Mouse (Mus musculus) heart, postnatal 25 days (tissue): ENCODE results near the gene C130074G19Rik. TPM values are rescaled to one million over a fixed set of nuclear protein-coding genes. Genes with fewer than 3 reads are reported as not detected.

Experiments
- DNase-seq: peaks from one replicate; pipeline ENCODE4 v3.0.0; 2022; ENCODE audit warnings: low spot score
- intact Hi-C: fragments of 180-260 bp; cut with DNase I; formaldehyde crosslinking; loops from one replicate; pipeline ENCODE4 v1.15.1; 2025
- microRNA-seq: library from miRNA; unstranded; fragments of <30 nt; microRNA quantifications from one replicate; pipeline ENCODE4 v1.2.0, GENCODE M21; 2022
- total RNA-seq, 2 experiments: library from RNA; stranded (reverse); gene quantifications; 2 replicates each; pipeline ENCODE4 v1.2.3; 2021

C130074G19Rik gene
- total RNA-seq, 2 experiments from 2014 or later: 17.4 to 18.0 TPM

- intact Hi-C loops: no loop called here
- no peak for DNase-seq
Observed at GRCm38 (mm10) chr1:184846092-184846750, 36.8 kb downstream of the C130074G19Rik start, which contains the start of gene Marc2. Marc2 (minus strand) TSS chr1:184846451.

- intact Hi-C loops: loop anchor here (2.0 kb wide), 1 partner anchor 21 kb away; no protein-coding TSS in a partner anchor
- peak; percentile 89 for DNase-seq
Observed at GRCm38 (mm10) chr1:184845111-184846071, 37.6 kb downstream of the C130074G19Rik start.

GRCm38 (mm10) chr1:184844326-184845066 is 38.5 kb downstream of the C130074G19Rik start:
- intact Hi-C loops: loop anchor here (2.0 kb wide), 1 partner anchor 20 kb away; no protein-coding TSS in a partner anchor
- DNase-seq: no peak

GRCm38 (mm10) chr1:184837649-184838048 is 45.4 kb downstream of the C130074G19Rik start:
- intact Hi-C loops: no loop called here
- no peak for DNase-seq

- intact Hi-C loops: no loop called here
- no peak for DNase-seq
Observed at GRCm38 (mm10) chr1:184836350-184836749, 46.7 kb downstream of the C130074G19Rik start.

- no peak for DNase-seq
- intact Hi-C loops: no loop called here
Observed at GRCm38 (mm10) chr1:184833499-184833898, 49.5 kb downstream of the C130074G19Rik start.

- intact Hi-C loops: no loop called here
Observed at GRCm38 (mm10) chr1:184832211-184832610, 50.8 kb downstream of the C130074G19Rik start.

GRCm38 (mm10) chr1:184829897-184830296 is 53.1 kb downstream of the C130074G19Rik start:
- intact Hi-C loops: no loop called here
- DNase-seq: no peak

More at GRCm38 (mm10) chr1:184832211-184832610, 50.8 kb downstream of the C130074G19Rik start:
- DNase-seq: no peak

GRCm38 (mm10) chr1:184827175-184827701 is 55.8 kb downstream of the C130074G19Rik start:
- intact Hi-C loops: no loop called here
- no peak for DNase-seq

GRCm38 (mm10) chr1:184825093-184825492 is 57.9 kb downstream of the C130074G19Rik start:
- no peak for DNase-seq
- intact Hi-C loops: loop anchor here (2.0 kb wide), 5 partner anchors 20 to 368 kb away; partner anchors contain the start of gene C130074G19Rik

GRCm38 (mm10) chr1:184824439-184824851 is 58.6 kb downstream of the C130074G19Rik start:
- peak; percentile 81 for DNase-seq
- intact Hi-C loops: loop anchor here (2.0 kb wide), 5 partner anchors 20 to 368 kb away; partner anchors contain the start of gene C130074G19Rik

- intact Hi-C loops: no loop called here
- DNase-seq: no peak
Observed at GRCm38 (mm10) chr1:184822678-184823077, 60.3 kb downstream of the C130074G19Rik start.

Small RNA genes within 50 kb of the gene (microRNA-seq; reads per million reads assigned to microRNA genes)
- 163 reads per million, percentile 63 among the genes with 10 or more reads in this experiment for gene Mir1981

Other genes starting within 250 kb of the C130074G19Rik start
- 10 to 100 TPM; 12.2 to 15.0 TPM for gene Hlx, start 150.6 kb downstream of the C130074G19Rik start, total RNA-seq
- gene Marc1, start 71.9 kb downstream of the C130074G19Rik start, total RNA-seq: not detected
- 100 to 1,000 TPM; 106 to 111 TPM for gene Marc2, start 36.8 kb downstream of the C130074G19Rik start, total RNA-seq
- gene Mark1, start 116.4 kb upstream of the C130074G19Rik start, total RNA-seq: 1 to 10 TPM; 7.0 to 7.6 TPM